Mouse (Mus musculus) heart, embryonic 16.5 days (tissue): ENCODE data around the gene Fry. TPM values are rescaled to one million over a fixed set of nuclear protein-coding genes. Genes with fewer than 3 reads are reported as not detected.

Experiments used
- ATAC-seq: fragments of 200-750 bp; cut with Nextera tagmentation; replicated peaks from 2 replicates; pipeline ENCODE4 v1.8.0; 2017; ENCODE audit warnings: moderate number of reproducible peaks; ENCODE audit not compliant: insufficient read depth, low FRiP score; ENCODE audit errors: extremely low read depth
- H3K27ac ChIP-seq: fragments of 300-500 bp; sonication (generic); 2 replicates; pipeline ENCODE4 v1.5.1; 2014; ENCODE audit warnings: mild to moderate bottlenecking, low read length, control low read depth, moderate library complexity
- H3K27me3 ChIP-seq: fragments of 300-500 bp; sonication (generic); 2 replicates; pipeline ENCODE4 v1.6.1; 2014; ENCODE audit warnings: low read length, mixed read lengths; ENCODE audit not compliant: control insufficient read depth, insufficient read depth
- H3K36me3 ChIP-seq: fragments of 300-500 bp; sonication (generic); 2 replicates; pipeline ENCODE4 v1.6.1; 2014; ENCODE audit not compliant: control insufficient read depth, insufficient read depth
- H3K4me1 ChIP-seq: fragments of 300-500 bp; sonication (generic); 2 replicates; pipeline ENCODE4 v1.6.1; 2014; ENCODE audit warnings: low read length, mixed read lengths; ENCODE audit not compliant: control insufficient read depth, insufficient read depth
- H3K4me2 ChIP-seq: fragments of 300-500 bp; sonication (generic); 2 replicates; pipeline ENCODE4 v1.6.1; 2014; ENCODE audit warnings: low read depth, mild to moderate bottlenecking, control low read depth, low read length
- H3K4me3 ChIP-seq: fragments of 300-500 bp; sonication (generic); 2 replicates; pipeline ENCODE4 v1.5.1; 2014; ENCODE audit warnings: mild to moderate bottlenecking, control low read depth, low read length
- H3K9ac ChIP-seq: fragments of 300-500 bp; sonication (generic); 2 replicates; pipeline ENCODE4 v1.6.1; 2014; ENCODE audit warnings: low read length, control low read depth
- H3K9me3 ChIP-seq: fragments of 300-500 bp; sonication (generic); replicated peaks from 2 replicates; pipeline ENCODE4 v1.6.1; 2016; ENCODE audit warnings: low read length; ENCODE audit not compliant: control insufficient read depth
- WGBS: fragments of 180-500 bp; shearing (Covaris S2); extraction: QIAGEN DNeasy Blood & Tissue Kit; methylation state at CpG from one replicate; pipeline ENCODE4 v1.1.7; 2014; 5-methylcytosine and 5-hydroxymethylcytosine counted together
- polyA plus RNA-seq: library from polyadenylated mRNA; unstranded; fragments of >200 nt; fragmentation: Nextera tagmentation; extraction: Ambion mirVana; gene quantifications from 2 replicates; pipeline ENCODE4 v1.2.1, GENCODE M21; 2015

Fry gene
- polyA plus RNA-seq, 1 experiment from 2014 or later = 32.6 TPM

DNA sequence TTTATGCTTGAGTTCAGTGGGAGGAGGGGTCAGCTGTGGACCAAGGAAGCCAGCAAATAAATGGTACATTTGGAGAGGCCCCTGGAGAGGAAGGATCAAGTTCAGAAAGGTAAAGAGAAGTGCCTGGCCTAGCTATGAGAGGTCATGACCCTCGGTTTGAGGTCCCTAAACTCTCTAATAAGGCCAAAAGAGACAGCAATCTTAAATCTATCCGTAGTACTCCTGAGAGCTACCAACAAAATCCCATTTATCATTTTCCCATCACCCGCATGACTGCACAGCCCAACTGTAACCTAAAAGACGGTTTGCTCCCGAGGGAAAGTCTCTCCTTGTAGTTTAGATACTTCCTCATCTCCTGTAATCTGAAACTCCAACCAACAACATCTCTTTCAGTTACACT lies 264.0 kb downstream of the Fry start:
- no peak overlapping the region for H3K4me3 ChIP-seq
- 73% methylated on average over 5 of the region's 5 CpGs for WGBS
- H3K27me3 ChIP-seq = no peaks in the 10 kb centered on the region
- peaks cover 59% of the 10 kb centered on the region for H3K36me3 ChIP-seq
- H3K4me1 ChIP-seq = peaks cover 18% of the 10 kb centered on the region
- no peak for ATAC-seq
- H3K4me2 ChIP-seq = no peak overlapping the region
- H3K9ac ChIP-seq = no peak overlapping the region
- H3K9me3 ChIP-seq = no peaks in the 10 kb centered on the region
- H3K27ac ChIP-seq = no peak overlapping the region

GRCm38 (mm10) chr5:150384272-150385215 lies 266.1 kb downstream of the Fry start:
- 29% methylated on average over 17 of the region's 17 CpGs for WGBS
- H3K36me3 ChIP-seq = peaks cover 64% of the 10 kb centered on the region
- no peaks in the 10 kb centered on the region for H3K27me3 ChIP-seq
- ATAC-seq = peak; percentile 56
- H3K27ac ChIP-seq = peak overlapping the region; percentile 61
- no peak overlapping the region; the same call in 1 of the 2 replicates for H3K9ac ChIP-seq
- no peak overlapping the region for H3K4me3 ChIP-seq
- no peaks in the 10 kb centered on the region for H3K9me3 ChIP-seq
- H3K4me1 ChIP-seq = peaks cover 19% of the 10 kb centered on the region
- H3K4me2 ChIP-seq = peak overlapping the region; percentile 22; the same call in 1 of the 2 replicates

DNA sequence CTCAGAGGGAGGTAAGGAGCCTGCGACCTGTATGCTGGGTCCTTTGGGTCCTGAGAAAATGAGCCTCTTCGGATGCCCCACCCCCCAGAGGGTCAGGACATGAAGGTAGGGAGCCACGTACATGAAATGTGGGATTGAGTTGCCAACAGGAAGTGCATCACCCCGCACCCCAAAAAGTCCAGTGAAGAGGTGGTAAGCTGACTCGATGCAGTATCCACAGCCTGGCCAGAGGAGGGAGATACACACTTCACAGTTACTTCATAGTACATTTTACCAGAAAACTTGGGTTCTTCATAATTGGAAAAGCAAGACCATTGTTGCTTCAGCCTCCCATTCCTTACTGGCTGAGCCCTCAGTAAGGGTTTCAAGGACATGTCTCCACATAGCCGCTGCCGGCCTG lies 266.8 kb downstream of the Fry start:
- no peak overlapping the region for H3K4me3 ChIP-seq
- peaks cover 26% of the 10 kb centered on the region for H3K4me1 ChIP-seq
- WGBS = 44% methylated on average over 7 of the region's 7 CpGs
- peak overlapping the region; percentile 22; the same call in 1 of the 2 replicates for H3K4me2 ChIP-seq
- H3K9ac ChIP-seq = peak overlapping the region; percentile 23; the same call in 1 of the 2 replicates
- 0 out of 2 replicates have a peak, but pooled peaks have one; percentile 4 for ATAC-seq
- H3K9me3 ChIP-seq = no peaks in the 10 kb centered on the region
- H3K36me3 ChIP-seq = peaks cover 63% of the 10 kb centered on the region
- no peaks in the 10 kb centered on the region for H3K27me3 ChIP-seq
- H3K27ac ChIP-seq = peak overlapping the region; percentile 61

- H3K36me3 ChIP-seq = peaks cover 55% of the 10 kb centered on the region
- H3K27ac ChIP-seq = no peak overlapping the region
- H3K9me3 ChIP-seq = peaks cover under 1% of the 10 kb centered on the region; the same call in 1 of the 2 replicates
- H3K4me2 ChIP-seq = no peak overlapping the region
- no peak for ATAC-seq
- no peaks in the 10 kb centered on the region for H3K27me3 ChIP-seq
- WGBS = 69% methylated on average over 12 of the region's 12 CpGs
- H3K4me1 ChIP-seq = peaks cover 28% of the 10 kb centered on the region
- no peak overlapping the region for H3K9ac ChIP-seq
- no peak overlapping the region for H3K4me3 ChIP-seq
Measured at GRCm38 (mm10) chr5:150388623-150389022, 270.2 kb downstream of the Fry start.

- 33% methylated on average over 10 of the region's 10 CpGs for WGBS
- 0 out of 2 replicates have a peak overlapping the region, but pooled peaks have one; percentile 20 for H3K4me2 ChIP-seq
- no peaks in the 10 kb centered on the region for H3K27me3 ChIP-seq
- peaks cover 8% of the 10 kb centered on the region for H3K9me3 ChIP-seq
- H3K36me3 ChIP-seq = peaks cover 64% of the 10 kb centered on the region
- peak; percentile 80 for ATAC-seq
- H3K4me3 ChIP-seq = no peak overlapping the region
- peaks cover 19% of the 10 kb centered on the region for H3K4me1 ChIP-seq
- peak overlapping the region; percentile 83 for H3K27ac ChIP-seq
- H3K9ac ChIP-seq = 0 out of 2 replicates have a peak overlapping the region, but pooled peaks have one; percentile 38
Measured at GRCm38 (mm10) chr5:150389589-150390377, 271.3 kb downstream of the Fry start.

GRCm38 (mm10) chr5:150390422-150390821 lies 272.0 kb downstream of the Fry start:
- Histone ChIP-seq H3K9ac (no peak overlapping the region), H3K36me3 (peaks cover 69% of the 10 kb centered on the region), H3K27me3 (no peaks in the 10 kb centered on the region), H3K4me3 (no peak overlapping the region), H3K9me3 (peaks cover 8% of the 10 kb centered on the region), H3K4me2 (0 out of 2 replicates have a peak overlapping the region, but pooled peaks have one; percentile 20), H3K4me1 (peaks cover 12% of the 10 kb centered on the region), H3K27ac (peak overlapping the region; percentile 83)
- 16% methylated on average over 7 of the region's 7 CpGs for WGBS
- ATAC-seq = peak; percentile 89

GRCm38 (mm10) chr5:150394645-150395044 lies 276.2 kb downstream of the Fry start:
- Histone ChIP-seq H3K27me3 (no peaks in the 10 kb centered on the region), H3K36me3 (peaks cover 67% of the 10 kb centered on the region), H3K27ac (no peak overlapping the region), H3K9me3 (peaks cover 8% of the 10 kb centered on the region), H3K4me3 (no peak overlapping the region), H3K9ac (no peak overlapping the region), H3K4me2 (no peak overlapping the region), H3K4me1 (peaks cover 8% of the 10 kb centered on the region)
- ATAC-seq = no peak
- 99% methylated on average over 6 of the region's 6 CpGs for WGBS

- Histone ChIP-seq H3K9ac (no peak overlapping the region), H3K27me3 (no peaks in the 10 kb centered on the region), H3K27ac (no peak overlapping the region), H3K4me1 (no peaks in the 10 kb centered on the region), H3K9me3 (peaks cover 2% of the 10 kb centered on the region), H3K36me3 (peaks cover 61% of the 10 kb centered on the region), H3K4me3 (no peak overlapping the region), H3K4me2 (no peak overlapping the region)
- no peak for ATAC-seq
- 37% methylated on average over 13 of the region's 13 CpGs for WGBS
Measured at GRCm38 (mm10) chr5:150402832-150403447, 284.5 kb downstream of the Fry start.
